Mouse (Mus musculus) erythroid progenitor cell, adult 5-6 weeks (primary cell): ENCODE measurements around the gene Fam126b. TPM values are rescaled to one million over a fixed set of nuclear protein-coding genes. Genes with fewer than 3 reads are reported as not detected.

Experiments used
- total RNA-seq, 2 experiments: library from RNA; stranded (forward) in 1 of 2; stranded (reverse) in 1 of 2; fragments of 150-400 nt in 1 of 2; fragments of 186-747, 209-891 nt in 1 of 2; gene quantifications; 2 replicates each; pipeline versions ENCODE4 v1.2.3 to v1.2.4; 2015 to 2017; ENCODE audit warnings: low replicate concordance in 2 of 2

The Fam126b gene
- total RNA-seq, 2 experiments from 2014 or later, result 6.7 to 11.0 TPM

Other genes with a start within 250 kb of the Fam126b start
- gene Bzw1, start 193.4 kb downstream of the Fam126b start, total RNA-seq (2015; ENCODE audit: low replicate concordance), result 49.4 and 63.3 TPM in 2 replicates
- 26.5 and 36.8 TPM in 2 replicates for gene Bzw1, start 193.4 kb downstream of the Fam126b start, total RNA-seq (2017; ENCODE audit: low replicate concordance)
- 547 and 759 TPM in 2 replicates for gene Clk1, start 162.3 kb downstream of the Fam126b start, total RNA-seq (2015; ENCODE audit: low replicate concordance)
- gene Clk1, start 162.3 kb downstream of the Fam126b start, total RNA-seq (2017; ENCODE audit: low replicate concordance), result 386 and 437 TPM in 2 replicates
- 1.7 and 4.0 TPM in 2 replicates for gene Nif3l1, start 141.2 kb downstream of the Fam126b start, total RNA-seq (2015; ENCODE audit: low replicate concordance)
- gene Nif3l1, start 141.2 kb downstream of the Fam126b start, total RNA-seq (2017; ENCODE audit: low replicate concordance), result 4.9 and 9.8 TPM in 2 replicates
- gene Ppil3, start 140.8 kb downstream of the Fam126b start, total RNA-seq (2015; ENCODE audit: low replicate concordance), result 2.9 and 34.2 TPM in 2 replicates
- 4.9 and 20.8 TPM in 2 replicates for gene Ppil3, start 140.8 kb downstream of the Fam126b start, total RNA-seq (2017; ENCODE audit: low replicate concordance)
- gene Orc2, start 81.2 kb downstream of the Fam126b start, total RNA-seq (2015; ENCODE audit: low replicate concordance), result 30.6 and 32.3 TPM in 2 replicates
- 40.0 and 46.3 TPM in 2 replicates for gene Orc2, start 81.2 kb downstream of the Fam126b start, total RNA-seq (2017; ENCODE audit: low replicate concordance)
- gene Ndufb3, start 61 bp upstream of the Fam126b start, total RNA-seq (2015; ENCODE audit: low replicate concordance), result 45.3 and 64.9 TPM in 2 replicates
- 20.8 and 24.1 TPM in 2 replicates for gene Ndufb3, start 61 bp upstream of the Fam126b start, total RNA-seq (2017; ENCODE audit: low replicate concordance)
- not detected in 2 replicates for gene Als2cr12, start 109.7 kb upstream of the Fam126b start, total RNA-seq (2015; ENCODE audit: low replicate concordance)
- not detected in 2 replicates for gene Als2cr12, start 109.7 kb upstream of the Fam126b start, total RNA-seq (2017; ENCODE audit: low replicate concordance)
- gene Cflar, start 125.2 kb upstream of the Fam126b start, total RNA-seq (2015; ENCODE audit: low replicate concordance), result 19.1 and 45.7 TPM in 2 replicates
- gene Cflar, start 125.2 kb upstream of the Fam126b start, total RNA-seq (2017; ENCODE audit: low replicate concordance), result 38.1 and 40.9 TPM in 2 replicates
- gene Casp8, start 209.1 kb upstream of the Fam126b start, total RNA-seq (2015; ENCODE audit: low replicate concordance), result 31.0 and 39.4 TPM in 2 replicates
- 13.9 and 18.5 TPM in 2 replicates for gene Casp8, start 209.1 kb upstream of the Fam126b start, total RNA-seq (2017; ENCODE audit: low replicate concordance)